Mouse (Mus musculus) megakaryocyte progenitor cell, adult 5-6 weeks (primary cell): ENCODE measurements around the gene Gm6096. TPM values are rescaled to one million over a fixed set of nuclear protein-coding genes. Genes with fewer than 3 reads are reported as not detected.

Experiments used
- ATAC-seq: replicated peaks from 2 replicates; pipeline ENCODE4 v1.8.0; 2016; ENCODE audit warnings: mild to moderate bottlenecking, moderate TSS enrichment, inconsistent platforms; ENCODE audit not compliant: poor library complexity
- total RNA-seq, 2 experiments: library from RNA; stranded (forward) in 1 of 2; stranded (reverse) in 1 of 2; fragments of 157-497, 149-512 nt in 1 of 2; fragments of 200-1000 nt in 1 of 2; gene quantifications; 2 replicates each; pipeline versions ENCODE4 v1.2.3 to v1.2.4; 2015 to 2017

Gene Gm6096
- total RNA-seq, 2 experiments from 2014 or later, result not detected

DNA sequence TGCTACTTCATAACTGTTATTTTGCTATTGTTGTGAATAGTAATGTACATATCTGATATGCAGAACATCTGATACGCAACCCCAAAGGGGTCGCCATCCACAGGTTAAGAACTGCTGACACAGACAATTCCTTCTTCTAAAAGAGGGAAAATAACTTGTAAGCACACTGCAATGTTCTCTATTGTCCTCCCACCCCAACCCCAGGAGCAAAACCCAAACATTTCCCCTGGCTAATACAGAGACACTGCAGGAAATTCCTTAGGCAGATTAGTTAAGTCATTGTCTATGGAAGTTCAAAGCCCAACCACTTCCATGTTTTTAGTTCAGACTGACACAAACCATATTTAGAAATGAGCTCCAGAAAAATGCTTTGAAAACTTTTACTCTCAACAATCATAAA is 48.0 kb downstream of the Gm6096 start:
- ATAC-seq, result no peak

Other genes starting within 250 kb of the Gm6096 start
- not detected in 2 replicates for gene Scgb2b27, start 237.1 kb upstream of the Gm6096 start, total RNA-seq (2015)
- not detected in 2 replicates for gene Scgb2b27, start 237.1 kb upstream of the Gm6096 start, total RNA-seq (2017)
- gene Scgb1b27, start 229.6 kb upstream of the Gm6096 start, total RNA-seq (2015), result not detected in 2 replicates
- not detected in 2 replicates for gene Scgb1b27, start 229.6 kb upstream of the Gm6096 start, total RNA-seq (2017)
- gene Scgb1b30, start 155.6 kb upstream of the Gm6096 start, total RNA-seq (2015), result not detected in 2 replicates
- not detected in 2 replicates for gene Scgb1b30, start 155.6 kb upstream of the Gm6096 start, total RNA-seq (2017)
- 0.20 and 0.34 TPM in 2 replicates for gene Wtip, start 117.8 kb upstream of the Gm6096 start, total RNA-seq (2015)
- not detected in 2 replicates for gene Wtip, start 117.8 kb upstream of the Gm6096 start, total RNA-seq (2017)
- 180 and 208 TPM in 2 replicates for gene Uba2, start 81.4 kb upstream of the Gm6096 start, total RNA-seq (2015)
- 184 and 193 TPM in 2 replicates for gene Uba2, start 81.4 kb upstream of the Gm6096 start, total RNA-seq (2017)
- 25.2 and 32.9 TPM in 2 replicates for gene Pdcd2l, start 54.4 kb upstream of the Gm6096 start, total RNA-seq (2015)
- 33.0 and 42.0 TPM in 2 replicates for gene Pdcd2l, start 54.4 kb upstream of the Gm6096 start, total RNA-seq (2017)
- 573 and 626 TPM in 2 replicates for gene Gpi1, start 20.7 kb upstream of the Gm6096 start, total RNA-seq (2015)
- gene Gpi1, start 20.7 kb upstream of the Gm6096 start, total RNA-seq (2017), result 615 and 714 TPM in 2 replicates
- 16.4 and 18.7 TPM in 2 replicates for gene 4931406P16Rik, start 62.5 kb downstream of the Gm6096 start, total RNA-seq (2015)
- gene 4931406P16Rik, start 62.5 kb downstream of the Gm6096 start, total RNA-seq (2017), result 12.0 and 12.2 TPM in 2 replicates
- 104 and 106 TPM in 2 replicates for gene Lsm14a, start 142.3 kb downstream of the Gm6096 start, total RNA-seq (2015)
- 51.3 and 61.7 TPM in 2 replicates for gene Lsm14a, start 142.3 kb downstream of the Gm6096 start, total RNA-seq (2017)